Mouse (Mus musculus) spleen, postnatal 14 days (tissue): Measurements from ENCODE around the gene Armh3.

ENCODE experiments used
- DNase-seq, 2 experiments: peaks; one replicate each; pipeline ENCODE4 v3.0.0; 2021 to 2022; ENCODE audit warnings: low spot score in 2 of 2

Gene Armh3

DNA sequence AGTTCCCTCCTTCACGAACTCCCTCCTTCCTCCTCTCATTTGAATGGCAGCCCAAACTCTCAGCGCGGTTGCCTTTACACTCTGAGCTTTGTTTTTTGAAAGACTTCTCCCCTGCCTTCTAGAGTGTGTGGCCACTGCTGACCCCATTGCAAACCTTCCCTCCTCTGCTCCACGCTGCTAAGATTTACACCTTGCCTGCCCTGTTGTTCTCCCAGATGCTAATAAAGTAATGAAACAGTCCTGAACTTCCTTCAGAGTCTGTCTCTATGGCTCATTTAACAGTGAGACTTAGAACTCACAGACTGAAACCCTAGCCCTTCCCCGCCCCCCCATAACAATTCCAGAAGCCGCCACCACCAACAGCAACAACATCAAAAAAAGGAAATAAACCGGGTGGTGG, 208.9 kb downstream of the Armh3 start:
- DNase-seq = no peak

DNA sequence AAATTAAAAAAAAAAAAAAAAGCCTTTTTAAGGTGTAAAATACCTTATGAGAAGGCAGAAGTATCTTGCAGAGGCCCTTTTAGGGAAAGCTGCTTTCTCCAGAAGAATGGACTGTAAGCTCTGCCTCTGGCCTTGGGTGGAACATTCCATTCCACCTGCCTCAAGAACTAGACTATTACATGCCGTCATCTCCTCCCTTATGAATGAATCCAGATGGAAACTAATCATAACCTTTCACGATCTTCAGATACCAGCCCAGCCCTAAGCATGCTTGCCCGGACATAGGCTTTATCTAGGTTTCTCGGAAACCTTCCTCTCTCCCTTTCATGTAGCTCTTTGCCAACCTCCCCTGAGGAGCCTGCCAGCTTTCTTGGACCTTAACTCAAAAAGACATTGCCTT, 210.0 kb downstream of the Armh3 start:
- DNase-seq = no peak

DNA sequence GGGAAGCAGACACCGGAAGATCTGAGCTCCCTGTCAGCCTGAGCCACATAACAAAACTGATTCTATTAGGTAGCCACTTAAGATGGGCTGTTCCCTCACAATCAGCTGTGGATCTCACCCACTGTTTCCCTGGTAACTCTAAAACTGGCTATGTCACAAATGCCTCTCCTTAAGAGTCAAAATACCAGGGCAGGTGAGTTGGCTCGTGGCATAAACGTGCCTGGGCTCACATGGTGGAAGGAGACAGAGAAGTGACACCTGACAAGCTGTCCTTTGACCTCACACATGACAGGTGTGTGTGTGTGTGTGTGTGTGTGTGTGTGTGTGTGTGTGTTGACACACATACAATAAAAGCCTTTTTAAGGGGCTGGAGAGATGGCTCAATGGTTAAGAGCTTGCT, 210.8 kb downstream of the Armh3 start:
- no peak for DNase-seq

DNA sequence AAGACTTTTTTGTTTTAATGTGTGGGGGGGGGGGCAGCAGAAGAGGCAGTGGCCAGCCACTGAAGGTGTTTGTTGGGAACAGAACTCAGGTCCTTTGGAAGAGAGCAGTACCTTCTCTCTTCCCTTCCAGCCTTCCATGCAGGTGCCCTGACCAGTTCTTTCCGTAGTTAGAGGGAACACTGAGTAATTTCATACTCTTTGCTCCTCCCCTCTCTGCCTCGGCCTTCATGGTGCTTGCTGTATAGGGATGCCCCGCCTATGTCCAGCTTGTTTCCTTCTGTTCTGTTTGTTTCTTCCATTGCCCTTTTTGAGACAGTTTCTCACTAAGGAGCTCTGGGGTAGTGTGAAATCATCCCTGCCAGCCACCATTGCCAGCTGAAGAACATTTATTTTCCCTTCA, 212.8 kb downstream of the Armh3 start:
- no peak for DNase-seq

DNA sequence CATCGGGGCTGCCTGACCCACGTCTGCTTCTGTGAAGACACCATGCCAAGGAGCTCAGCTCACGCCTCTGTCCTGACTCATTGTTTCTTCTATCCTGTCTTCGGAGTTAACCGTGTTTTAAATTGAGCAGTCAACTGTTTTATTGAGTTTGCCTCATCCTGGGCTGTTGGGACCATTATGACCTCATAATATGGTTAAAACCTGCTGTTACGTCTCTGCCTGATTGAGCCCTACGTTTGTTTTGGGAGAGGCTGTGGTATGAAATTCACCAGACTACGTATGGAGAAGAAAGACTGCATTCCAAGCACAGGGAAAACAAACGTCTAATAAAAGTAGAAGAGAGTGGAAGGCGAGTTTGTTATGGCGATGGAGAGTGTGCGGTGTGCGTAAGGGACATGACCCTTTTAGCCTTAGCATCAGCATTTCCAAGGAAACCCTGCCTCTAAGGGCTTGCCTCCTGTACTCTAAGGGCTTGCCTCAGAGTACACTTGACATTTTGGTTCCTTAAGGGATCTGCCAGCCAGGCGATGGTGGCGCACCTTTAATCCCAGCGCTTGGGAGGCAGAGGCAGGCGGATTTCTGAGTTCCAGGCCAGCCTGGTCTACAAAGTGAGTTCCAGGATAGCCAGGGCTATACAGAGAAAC, 214.2 kb downstream of the Armh3 start:
- DNase-seq = no peak

DNA sequence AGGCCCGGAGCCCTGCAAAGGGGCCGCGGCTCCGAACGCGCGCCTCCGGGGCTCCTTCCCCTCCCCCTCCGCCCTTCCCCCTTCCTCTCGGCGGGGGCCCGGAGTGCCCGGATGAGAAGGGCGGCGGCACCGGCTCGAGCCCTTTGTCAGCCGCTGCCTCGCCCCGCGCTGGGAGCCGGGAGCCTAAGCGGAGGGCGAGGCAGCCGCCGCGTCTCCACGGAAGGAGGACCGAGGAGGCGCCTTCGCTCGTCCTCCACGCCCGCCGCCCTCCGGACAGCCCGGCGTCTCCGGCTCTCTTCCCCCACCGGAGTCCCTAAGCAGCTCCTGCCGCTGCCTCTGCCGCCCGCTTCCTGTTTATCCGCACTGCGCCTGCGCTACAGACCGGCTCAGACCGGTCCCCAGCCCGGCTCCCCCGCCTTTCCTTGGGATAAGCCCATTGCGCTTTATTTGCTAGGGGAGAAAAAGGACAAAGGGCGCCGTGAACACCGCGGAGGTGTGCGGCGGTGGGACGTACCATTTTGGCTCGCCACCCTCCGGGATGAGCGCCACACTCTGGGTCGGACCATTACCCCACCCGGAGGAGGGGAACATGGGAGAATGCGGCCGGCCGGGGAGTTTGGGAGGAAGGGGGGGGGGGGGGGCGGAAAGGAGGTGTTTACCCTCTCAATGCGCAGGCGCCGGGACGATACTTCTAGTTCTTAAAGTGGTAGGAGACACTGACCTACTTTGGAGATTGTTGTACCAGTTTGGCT, 214.9 kb downstream of the Armh3 start, which contains the start of gene Mgea5:
Gene Mgea5 (minus strand): TSS at position 657 of the 752 bp plus-strand sequence.
- peak; percentile 94 to 96 for DNase-seq

DNA sequence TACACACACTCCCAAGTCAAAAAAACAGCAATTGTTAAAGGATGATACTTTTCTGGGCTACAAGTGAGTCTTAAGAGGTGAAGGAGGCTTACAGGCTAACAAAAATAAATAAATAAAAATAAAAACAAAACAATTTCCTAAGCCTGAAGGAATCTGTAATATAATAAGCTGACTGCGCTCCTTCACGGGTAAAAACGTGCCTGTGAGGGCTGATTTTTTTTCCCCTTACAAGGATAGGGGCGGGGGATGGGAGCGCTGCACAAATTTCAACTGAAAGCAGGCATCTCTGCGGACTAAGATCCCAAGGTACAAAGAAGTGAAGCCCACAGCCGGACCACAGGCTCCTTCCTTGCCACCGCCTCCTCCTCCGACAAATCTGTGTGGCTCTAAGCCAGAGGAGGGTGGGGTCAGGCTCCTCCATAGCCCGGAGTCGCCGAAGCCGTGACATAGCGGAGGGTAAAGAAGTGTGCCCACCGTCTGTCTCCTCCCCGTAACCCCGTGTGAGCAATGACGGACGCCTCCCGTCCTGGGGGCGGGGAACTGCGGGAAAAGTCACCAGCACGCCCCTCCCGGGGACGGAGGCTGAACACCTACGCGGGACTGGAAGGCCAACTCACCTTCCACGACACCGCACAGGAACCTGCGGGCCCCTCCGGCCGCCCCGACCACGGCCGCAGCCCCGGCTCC, 215.8 kb downstream of the Armh3 start:
- DNase-seq = peak; percentile 58 to 73

DNA sequence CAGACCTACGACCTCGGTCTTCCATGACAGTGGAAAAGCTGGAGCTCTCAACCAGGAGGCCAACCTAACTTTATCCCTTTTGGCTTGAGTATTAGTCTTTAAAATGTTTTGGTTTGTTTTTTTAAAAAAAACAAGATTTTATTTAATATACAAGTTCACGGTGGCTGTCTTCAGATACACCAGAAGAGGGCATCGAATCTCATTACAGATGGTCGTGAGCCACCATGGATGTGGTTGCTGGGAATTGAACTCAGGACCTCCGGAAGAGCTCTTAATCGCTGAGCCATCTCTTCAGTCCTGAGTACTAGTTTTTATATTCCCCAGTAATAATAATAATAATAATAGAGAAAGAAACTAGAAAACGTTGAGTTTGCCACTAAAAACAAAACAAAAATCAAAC, 216.6 kb downstream of the Armh3 start:
- DNase-seq = no peak

DNA sequence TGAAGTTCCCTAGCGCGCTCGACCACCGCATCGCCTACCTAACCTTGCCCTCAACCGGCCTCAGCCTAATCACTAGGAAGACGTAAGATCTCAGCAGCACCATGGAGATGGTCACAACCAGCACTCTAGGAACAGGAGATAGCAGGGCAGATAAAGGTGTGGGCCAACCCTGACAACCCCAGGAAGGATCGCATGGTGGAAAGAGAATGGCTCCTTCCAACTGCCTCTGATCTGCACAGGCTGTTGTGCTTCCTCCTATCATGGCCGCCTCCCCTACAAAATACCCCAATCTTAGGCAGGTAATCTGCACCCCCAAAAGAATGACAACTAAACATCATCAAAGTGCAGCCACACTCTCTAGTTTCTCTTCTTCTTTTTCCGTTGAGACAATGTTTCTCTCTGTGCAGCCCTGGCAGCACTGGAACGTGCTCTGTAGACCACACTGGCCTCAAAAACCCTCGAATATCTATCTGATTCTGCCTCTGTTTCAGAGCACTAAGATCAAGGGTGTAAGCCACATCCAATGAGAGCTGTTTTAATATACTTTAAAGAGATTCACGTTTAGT, 217.9 kb downstream of the Armh3 start:
- no peak for DNase-seq

DNA sequence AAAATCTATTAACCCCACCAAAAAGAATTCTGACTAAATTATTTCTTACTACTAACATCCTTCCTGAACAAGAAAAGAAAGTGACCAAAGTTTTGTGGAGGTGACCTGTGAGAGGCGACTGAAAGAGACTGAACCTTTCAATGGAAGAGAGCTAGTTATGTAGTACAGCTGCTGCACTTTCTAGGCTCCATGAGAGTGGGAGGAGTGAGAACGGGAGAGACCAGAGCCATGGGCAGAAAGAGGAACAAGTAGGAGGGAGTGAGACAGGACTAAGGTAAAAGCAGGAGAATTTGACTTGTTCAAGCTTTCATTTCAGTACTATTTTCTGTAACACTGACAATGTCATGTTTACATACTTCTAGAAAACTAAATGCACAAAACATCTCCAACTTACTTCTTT, 222.8 kb downstream of the Armh3 start:
- DNase-seq = no peak

DNA sequence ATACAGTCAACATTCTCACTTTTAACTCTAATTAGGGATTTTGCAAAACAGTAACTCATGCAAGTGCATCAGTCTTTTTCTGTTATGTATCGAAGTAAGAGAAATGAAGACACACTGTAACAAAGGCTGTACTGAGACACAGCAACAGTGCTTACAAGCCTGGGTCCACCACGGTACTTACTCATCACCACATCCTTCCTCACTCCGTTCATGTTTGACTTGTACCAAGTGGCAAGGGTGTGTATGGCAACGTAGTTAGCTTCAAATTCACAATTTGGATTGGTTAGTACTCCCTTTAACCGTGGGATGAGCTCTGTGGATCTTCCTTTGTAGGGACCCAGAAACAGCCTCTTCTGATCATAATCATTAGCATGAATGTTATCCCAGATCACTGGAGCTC, 226.8 kb downstream of the Armh3 start:
- DNase-seq = no peak
